Mouse (Mus musculus): Measurements from ENCODE around the gene Rbfox1. TPM values are rescaled to one million over a fixed set of nuclear protein-coding genes. Genes with fewer than 3 reads are reported as not detected.

The Rbfox1 gene
- total and polyA plus RNA-seq, 2 experiments from 2014 or later, result 129 to 214 TPM

DNA sequence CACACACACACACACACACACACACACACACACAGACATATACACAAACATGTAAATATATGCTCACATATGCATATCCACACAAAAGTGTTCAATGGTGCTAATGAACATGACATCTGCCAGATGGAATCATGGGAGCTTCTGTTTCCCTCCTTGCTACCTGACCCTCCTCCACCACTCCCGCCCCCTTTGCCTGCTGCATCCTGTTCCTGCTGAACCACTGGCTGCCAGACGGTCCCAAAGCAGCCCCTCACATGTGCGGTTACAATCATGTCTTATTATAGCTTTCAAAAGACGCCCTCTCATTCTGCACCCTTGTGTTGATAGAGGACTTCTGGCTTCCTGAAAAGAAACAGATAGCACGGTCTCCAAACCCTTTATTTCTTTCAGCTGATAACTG is 563.1 kb downstream of the Rbfox1 start:
- H3K36me3 ChIP-seq (ENCODE audit: insufficient read depth), result no peaks in the 10 kb centered on the region
- ATAC-seq, result peak; percentile 76
- no peak overlapping the region; the same call in 1 of the 2 replicates for H3K9ac ChIP-seq
- peak overlapping the region; percentile 8; the same call in 1 of the 2 replicates for H3K4me2 ChIP-seq (ENCODE audit: low read depth)
- no peak for TF ChIP-seq CTCF (IDR thresholded peaks at IDR 0.05; ENCODE audit: low read depth)
- H3K4me1 ChIP-seq (ENCODE audit: insufficient read depth), result peaks cover 6% of the 10 kb centered on the region; the same call in 1 of the 2 replicates
- H3K27me3 ChIP-seq (ENCODE audit: insufficient read depth, low read length), result no peaks in the 10 kb centered on the region
- WGBS, result 13% methylated on average over 5 of the region's 5 CpGs
- peak overlapping the region; percentile 10; the same call in 1 of the 2 replicates for H3K27ac ChIP-seq (ENCODE audit: low read depth, low read length)
- no peak for DNase-seq
- H3K4me3 ChIP-seq (ENCODE audit: low read depth, low read length), result no peak overlapping the region
- H3K9me3 ChIP-seq (ENCODE audit: low read length), result no peaks in the 10 kb centered on the region

DNA sequence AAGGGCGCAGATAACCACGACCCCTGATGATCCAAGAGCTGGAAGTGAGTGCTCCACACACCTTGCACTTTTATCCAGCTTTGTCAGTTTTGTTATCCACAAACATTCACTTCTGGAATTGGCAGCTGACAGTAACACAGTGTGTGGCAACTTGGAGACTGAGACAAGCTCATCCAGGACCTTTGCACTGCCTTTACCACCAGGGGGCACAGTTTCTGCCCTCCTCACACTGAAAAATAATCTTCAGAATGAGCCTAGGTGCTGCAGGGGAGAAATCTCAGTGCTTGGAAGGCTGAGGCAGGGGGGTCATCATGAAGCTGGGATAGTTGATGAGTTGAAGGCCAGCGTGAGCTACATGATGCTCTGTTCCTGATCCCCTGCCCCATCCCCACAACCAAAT is 570.2 kb downstream of the Rbfox1 start:
- Histone ChIP-seq H3K4me3 (ENCODE audit: low read depth, low read length) (no peak overlapping the region), H3K4me1 (ENCODE audit: insufficient read depth) (no peaks in the 10 kb centered on the region), H3K9me3 (ENCODE audit: low read length) (no peaks in the 10 kb centered on the region), H3K27me3 (ENCODE audit: insufficient read depth, low read length) (no peaks in the 10 kb centered on the region), H3K27ac (ENCODE audit: low read depth, low read length) (no peak overlapping the region), H3K36me3 (ENCODE audit: insufficient read depth) (no peaks in the 10 kb centered on the region), H3K9ac (no peak overlapping the region), H3K4me2 (ENCODE audit: low read depth) (no peak overlapping the region)
- no peak for DNase-seq
- peak; percentile 41; the same call in 1 of the 2 replicates for TF ChIP-seq CTCF (IDR thresholded peaks at IDR 0.05; ENCODE audit: low read depth)
- 69% methylated on average over 3 of the region's 3 CpGs for WGBS
- ATAC-seq, result no peak

GRCm38 (mm10) chr16:6479094-6479590 is 594.0 kb downstream of the Rbfox1 start:
- H3K4me2 ChIP-seq (ENCODE audit: low read depth), result no peak overlapping the region
- TF ChIP-seq CTCF (IDR thresholded peaks at IDR 0.05; ENCODE audit: low read depth), result no peak
- H3K9me3 ChIP-seq (ENCODE audit: low read length), result no peaks in the 10 kb centered on the region
- no peaks in the 10 kb centered on the region for H3K27me3 ChIP-seq (ENCODE audit: insufficient read depth, low read length)
- peaks cover 12% of the 10 kb centered on the region for H3K4me1 ChIP-seq (ENCODE audit: insufficient read depth)
- no peak for DNase-seq
- ATAC-seq, result peak; percentile 14; the same call in 1 of the 2 replicates
- H3K9ac ChIP-seq, result 0 out of 2 replicates have a peak overlapping the region, but pooled peaks have one; percentile 2
- H3K4me3 ChIP-seq (ENCODE audit: low read depth, low read length), result no peak overlapping the region
- H3K27ac ChIP-seq (ENCODE audit: low read depth, low read length), result no peak overlapping the region
- 14% methylated on average over 1 of the region's 1 CpGs for WGBS
- H3K36me3 ChIP-seq (ENCODE audit: insufficient read depth), result no peaks in the 10 kb centered on the region

DNA sequence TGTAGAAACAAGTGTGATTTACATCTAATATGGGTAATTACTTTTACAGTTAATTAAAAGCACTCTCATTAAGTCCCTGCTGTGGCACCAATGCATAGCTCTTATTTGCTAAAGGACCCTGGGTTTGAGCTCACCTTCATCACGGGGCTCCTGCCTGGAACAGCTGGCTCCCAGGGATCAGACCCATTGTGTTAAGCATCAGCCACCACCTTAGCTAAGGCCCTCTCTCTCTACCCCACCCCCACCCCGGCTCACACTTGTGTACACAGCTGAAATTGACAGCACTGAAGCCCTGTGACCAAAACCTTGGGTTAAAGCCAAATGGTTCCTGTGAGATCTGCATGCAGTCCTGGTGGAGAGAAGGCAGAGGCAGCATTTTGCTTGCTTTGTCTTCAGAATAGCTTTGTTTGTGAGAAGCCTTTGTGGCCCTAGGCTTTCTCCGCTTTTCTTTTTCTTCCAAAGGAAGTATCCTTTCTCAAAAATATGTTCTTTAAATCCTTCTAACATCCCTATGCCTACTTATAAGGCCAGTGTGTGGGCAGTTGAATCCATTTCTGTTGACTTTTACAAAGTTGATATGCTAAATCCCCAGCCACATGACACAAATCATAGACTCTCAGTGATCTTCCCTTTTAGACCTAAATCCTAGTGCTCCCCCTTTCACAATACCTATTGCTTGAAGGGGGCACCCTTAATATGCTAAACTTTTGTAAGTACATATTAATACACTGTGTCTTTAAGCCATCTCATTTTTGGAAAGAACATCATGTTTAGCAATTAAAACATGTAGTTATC is 594.7 kb downstream of the Rbfox1 start:
- Histone ChIP-seq H3K27me3 (ENCODE audit: insufficient read depth, low read length) (no peaks in the 10 kb centered on the region), H3K4me1 (ENCODE audit: insufficient read depth) (peaks cover 12% of the 10 kb centered on the region), H3K9ac (no peak overlapping the region), H3K9me3 (ENCODE audit: low read length) (no peaks in the 10 kb centered on the region), H3K4me3 (ENCODE audit: low read depth, low read length) (no peak overlapping the region), H3K27ac (ENCODE audit: low read depth, low read length) (peak overlapping the region; percentile 46), H3K4me2 (ENCODE audit: low read depth) (no peak overlapping the region), H3K36me3 (ENCODE audit: insufficient read depth) (no peaks in the 10 kb centered on the region)
- ATAC-seq, result peak; percentile 65
- no peak for TF ChIP-seq CTCF (IDR thresholded peaks at IDR 0.05; ENCODE audit: low read depth)
- WGBS, result 10% methylated on average over 3 of the region's 3 CpGs
- DNase-seq, result peak; percentile 56

- Histone ChIP-seq H3K9me3 (ENCODE audit: low read length) (no peaks in the 10 kb centered on the region), H3K9ac (no peak overlapping the region), H3K27me3 (ENCODE audit: insufficient read depth, low read length) (no peaks in the 10 kb centered on the region), H3K4me2 (ENCODE audit: low read depth) (no peak overlapping the region), H3K4me1 (ENCODE audit: insufficient read depth) (peaks cover 12% of the 10 kb centered on the region), H3K4me3 (ENCODE audit: low read depth, low read length) (no peak overlapping the region), H3K27ac (ENCODE audit: low read depth, low read length) (0 out of 2 replicates have a peak overlapping the region, but pooled peaks have one; percentile 46), H3K36me3 (ENCODE audit: insufficient read depth) (no peaks in the 10 kb centered on the region)
- peak; percentile 90 for TF ChIP-seq CTCF (IDR thresholded peaks at IDR 0.05; ENCODE audit: low read depth)
- WGBS, result 8% methylated on average over 5 of the region's 5 CpGs
- DNase-seq (peak; percentile 92), ATAC-seq (peak; percentile 71)
These were observed 595.2 kb downstream of the Rbfox1 start for GRCm38 (mm10) chr16:6480411-6480728.

DNA sequence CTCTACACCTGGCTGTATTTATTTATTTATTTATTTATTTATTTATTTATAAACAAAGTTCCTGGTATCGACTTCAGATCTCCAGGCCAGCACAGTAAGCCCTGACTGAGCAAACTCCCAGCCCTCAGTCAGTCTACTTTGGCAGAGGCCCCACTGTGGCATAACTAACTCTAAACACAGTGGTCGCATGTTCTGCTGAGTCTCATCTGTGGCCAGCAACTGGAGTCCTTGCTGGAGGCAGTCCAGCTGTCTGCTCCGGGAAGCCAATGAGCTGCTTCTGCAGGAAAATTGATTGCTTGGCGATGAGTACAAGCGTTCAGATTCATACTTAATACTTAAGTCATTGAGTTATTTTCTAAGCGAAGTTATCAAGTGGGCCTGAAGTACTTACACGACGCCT is 598.5 kb downstream of the Rbfox1 start:
- TF ChIP-seq CTCF (IDR thresholded peaks at IDR 0.05; ENCODE audit: low read depth), result no peak
- Histone ChIP-seq H3K9me3 (ENCODE audit: low read length) (no peaks in the 10 kb centered on the region), H3K36me3 (ENCODE audit: insufficient read depth) (no peaks in the 10 kb centered on the region), H3K27ac (ENCODE audit: low read depth, low read length) (no peak overlapping the region), H3K4me1 (ENCODE audit: insufficient read depth) (peaks cover 12% of the 10 kb centered on the region), H3K4me3 (ENCODE audit: low read depth, low read length) (no peak overlapping the region), H3K9ac (no peak overlapping the region), H3K27me3 (ENCODE audit: insufficient read depth, low read length) (no peaks in the 10 kb centered on the region), H3K4me2 (ENCODE audit: low read depth) (no peak overlapping the region)
- WGBS, result 71% methylated on average over 8 of the region's 8 CpGs
- ATAC-seq (no peak), DNase-seq (no peak)

DNA sequence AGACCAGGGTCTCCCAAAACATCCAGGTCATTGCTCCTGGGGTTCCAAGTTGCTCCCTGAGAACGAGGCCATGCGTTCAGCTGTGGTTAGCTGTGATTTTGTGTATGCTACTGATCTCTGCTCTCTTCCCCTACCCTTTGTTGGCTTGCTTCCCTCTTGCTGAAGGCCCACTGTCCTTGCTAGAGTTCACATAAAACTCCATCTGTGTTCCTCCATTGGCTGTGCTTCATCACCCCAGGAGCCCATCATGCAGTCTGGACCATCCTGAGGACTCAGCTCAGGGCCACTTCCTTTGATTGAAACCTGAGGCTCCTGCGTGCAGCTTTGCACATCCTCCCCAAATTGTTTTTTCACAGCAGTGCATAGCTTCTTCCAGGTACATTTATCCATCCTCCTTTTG is 600.5 kb downstream of the Rbfox1 start:
- no peak overlapping the region for H3K4me3 ChIP-seq (ENCODE audit: low read depth, low read length)
- H3K4me1 ChIP-seq (ENCODE audit: insufficient read depth), result no peaks in the 10 kb centered on the region
- no peak overlapping the region for H3K4me2 ChIP-seq (ENCODE audit: low read depth)
- no peaks in the 10 kb centered on the region for H3K9me3 ChIP-seq (ENCODE audit: low read length)
- no peaks in the 10 kb centered on the region for H3K27me3 ChIP-seq (ENCODE audit: insufficient read depth, low read length)
- H3K27ac ChIP-seq (ENCODE audit: low read depth, low read length), result no peak overlapping the region
- no peak for TF ChIP-seq CTCF (IDR thresholded peaks at IDR 0.05; ENCODE audit: low read depth)
- ATAC-seq (no peak), DNase-seq (no peak)
- H3K9ac ChIP-seq, result no peak overlapping the region
- no peaks in the 10 kb centered on the region for H3K36me3 ChIP-seq (ENCODE audit: insufficient read depth)
- 79% methylated on average over 3 of the region's 3 CpGs for WGBS

Measured in forebrain, postnatal 0 days (tissue).